Mouse (Mus musculus) liver, adult 2 months (tissue): Measurements from ENCODE around the gene St8sia1. TPM values are rescaled to one million over a fixed set of nuclear protein-coding genes. Genes with fewer than 3 reads are reported as not detected.

Source experiments
- DNase-seq: peaks from one replicate; pipeline ENCODE4 v3.0.0-alpha.2; 2011; ENCODE audit warnings: low read depth, low spot score; ENCODE audit errors: extremely low read depth
- H3K27ac ChIP-seq: fragments of 200-500 bp; replicated peaks from 2 replicates; pipeline ENCODE4 v1.5.1; 2012; ENCODE audit warnings: low read depth, mild to moderate bottlenecking, control low read depth, inconsistent platforms, low read length; ENCODE audit not compliant: insufficient read depth
- H3K27me3 ChIP-seq: fragments of 200-500 bp; 2 replicates; pipeline ENCODE4 v1.6.1; 2012; ENCODE audit warnings: mild to moderate bottlenecking, moderate library complexity, low read length, inconsistent platforms; ENCODE audit not compliant: control insufficient read depth, insufficient read depth
- H3K36me3 ChIP-seq: fragments of 200-500 bp; 2 replicates; pipeline ENCODE4 v1.6.1; 2012; ENCODE audit warnings: low read length, inconsistent platforms; ENCODE audit not compliant: control insufficient read depth, insufficient read depth
- H3K4me1 ChIP-seq: fragments of 200-500 bp; 2 replicates; pipeline ENCODE4 v1.6.1; 2011; ENCODE audit warnings: low read length; ENCODE audit not compliant: control insufficient read depth, insufficient read depth
- H3K4me3 ChIP-seq: fragments of 200-500 bp; 2 replicates; pipeline ENCODE4 v1.5.1; 2011; ENCODE audit warnings: low read depth, mild to moderate bottlenecking, control low read depth, low read length, moderate library complexity; ENCODE audit not compliant: insufficient read depth
- H3K79me2 ChIP-seq: fragments of 200-500 bp; 2 replicates; pipeline ENCODE4 v1.6.1; 2012; ENCODE audit warnings: inconsistent platforms, mild to moderate bottlenecking, low read length, moderate library complexity; ENCODE audit not compliant: control insufficient read depth, insufficient read depth
- H3K9ac ChIP-seq: fragments of 200-500 bp; 2 replicates; pipeline ENCODE4 v1.6.1; 2012; ENCODE audit warnings: low read depth, mild to moderate bottlenecking, control low read depth, inconsistent platforms, low read length
- CTCF ChIP-seq: fragments of 200-500 bp; IDR thresholded peaks from 2 replicates; pipeline ENCODE4 v1.5.1; 2011; ENCODE audit warnings: low read depth, low read length, control low read depth
- POLR2A ChIP-seq: fragments of 200-500 bp; IDR thresholded peaks from 2 replicates; pipeline ENCODE4 v1.6.1; 2011; ENCODE audit warnings: low read length, control low read depth; ENCODE audit not compliant: insufficient read depth; ENCODE audit errors: extremely low read depth
- WGBS: fragments of 180-500 bp; shearing (Covaris S2); methylation state at CpG from one replicate; pipeline ENCODE4 v1.1.7; 2018; 5-methylcytosine and 5-hydroxymethylcytosine counted together
- polyA plus RNA-seq: library from polyadenylated mRNA; depleted of rRNA; stranded (reverse); fragments of >200 nt; gene quantifications from 2 replicates; pipeline ENCODE4 v1.2.3, GENCODE M21; 2012
- total RNA-seq: library from RNA; depleted of rRNA; stranded (reverse); fragments of >200 nt; gene quantifications from 2 replicates; pipeline ENCODE4 v1.2.3, GENCODE M21; 2014

St8sia1 gene
- total and polyA plus RNA-seq, 2 experiments: under 0.01 to 0.01 TPM

- Histone ChIP-seq H3K4me3 (no peak overlapping the region), H3K27ac (no peak overlapping the region), H3K9ac (no peak overlapping the region), H3K36me3 (no peaks in the 10 kb centered on the region), H3K79me2 (no peaks in the 10 kb centered on the region), H3K4me1 (peaks cover 9% of the 10 kb centered on the region; the same call in 1 of the 2 replicates), H3K27me3 (no peaks in the 10 kb centered on the region)
- DNase-seq: no peak
- WGBS: 51% methylated on average over 7 of the region's 7 CpGs
- TF ChIP-seq CTCF: no peak
- TF ChIP-seq POLR2A: no peak
Measured at GRCm38 (mm10) chr6:142799704-142800374, 164.4 kb downstream of the St8sia1 start.

GRCm38 (mm10) chr6:142798837-142799236 lies 165.4 kb downstream of the St8sia1 start:
- H3K9ac ChIP-seq: no peak overlapping the region
- DNase-seq: no peak
- H3K79me2 ChIP-seq: no peaks in the 10 kb centered on the region
- H3K36me3 ChIP-seq: no peaks in the 10 kb centered on the region
- 91% methylated on average over 9 of the region's 9 CpGs for WGBS
- TF ChIP-seq CTCF (no peak), POLR2A (no peak)
- H3K27me3 ChIP-seq: no peaks in the 10 kb centered on the region
- H3K27ac ChIP-seq: no peak overlapping the region
- H3K4me3 ChIP-seq: no peak overlapping the region
- H3K4me1 ChIP-seq: peaks cover 9% of the 10 kb centered on the region; the same call in 1 of the 2 replicates

GRCm38 (mm10) chr6:142797996-142798395 lies 166.3 kb downstream of the St8sia1 start:
- no peak overlapping the region for H3K27ac ChIP-seq
- H3K79me2 ChIP-seq: no peaks in the 10 kb centered on the region
- no peak overlapping the region for H3K4me3 ChIP-seq
- 72% methylated on average over 1 of the region's 1 CpGs for WGBS
- H3K27me3 ChIP-seq: no peaks in the 10 kb centered on the region
- no peaks in the 10 kb centered on the region for H3K36me3 ChIP-seq
- H3K9ac ChIP-seq: no peak overlapping the region
- no peak for TF ChIP-seq CTCF
- no peak for TF ChIP-seq POLR2A
- no peak for DNase-seq
- H3K4me1 ChIP-seq: peaks cover 6% of the 10 kb centered on the region; the same call in 1 of the 2 replicates

GRCm38 (mm10) chr6:142795655-142796441 lies 168.4 kb downstream of the St8sia1 start:
- TF ChIP-seq POLR2A (no peak), CTCF (no peak)
- H3K79me2 ChIP-seq: no peaks in the 10 kb centered on the region
- H3K9ac ChIP-seq: no peak overlapping the region
- H3K27ac ChIP-seq: no peak overlapping the region
- DNase-seq: no peak
- H3K36me3 ChIP-seq: no peaks in the 10 kb centered on the region
- 51% methylated on average over 15 of the region's 15 CpGs for WGBS
- H3K27me3 ChIP-seq: no peaks in the 10 kb centered on the region
- H3K4me1 ChIP-seq: peaks cover 2% of the 10 kb centered on the region; the same call in 1 of the 2 replicates
- no peak overlapping the region for H3K4me3 ChIP-seq

GRCm38 (mm10) chr6:142795087-142795486 lies 169.2 kb downstream of the St8sia1 start:
- WGBS: 90% methylated on average over 9 of the region's 9 CpGs
- H3K27ac ChIP-seq: no peak overlapping the region

GRCm38 (mm10) chr6:142793468-142793867 lies 170.8 kb downstream of the St8sia1 start:
- 56% methylated on average over 7 of the region's 7 CpGs for WGBS
- H3K27ac ChIP-seq: no peak overlapping the region
- no peaks in the 10 kb centered on the region for H3K27me3 ChIP-seq
- H3K9ac ChIP-seq: no peak overlapping the region
- no peaks in the 10 kb centered on the region for H3K36me3 ChIP-seq
- H3K4me1 ChIP-seq: peaks cover 2% of the 10 kb centered on the region; the same call in 1 of the 2 replicates
- H3K4me3 ChIP-seq: no peak overlapping the region
- no peak for DNase-seq
- H3K79me2 ChIP-seq: no peaks in the 10 kb centered on the region
- TF ChIP-seq CTCF (no peak), POLR2A (no peak)

More at GRCm38 (mm10) chr6:142795087-142795486, 169.2 kb downstream of the St8sia1 start:
- H3K9ac ChIP-seq: no peak overlapping the region
- H3K36me3 ChIP-seq: no peaks in the 10 kb centered on the region
- H3K4me3 ChIP-seq: no peak overlapping the region
- no peaks in the 10 kb centered on the region for H3K27me3 ChIP-seq
- no peak for TF ChIP-seq CTCF
- no peak for TF ChIP-seq POLR2A
- no peaks in the 10 kb centered on the region for H3K79me2 ChIP-seq
- peaks cover 2% of the 10 kb centered on the region; the same call in 1 of the 2 replicates for H3K4me1 ChIP-seq
- DNase-seq: no peak
